Mouse (Mus musculus) lung, postnatal 14 days (tissue): ENCODE data around the gene Clba1.

Source experiments
- DNase-seq: peaks from one replicate; pipeline ENCODE4 v3.0.0; 2021

The Clba1 gene

GRCm38 (mm10) chr12:112853050-112853729 is 44.5 kb downstream of the Clba1 start:
- no peak for DNase-seq

DNA sequence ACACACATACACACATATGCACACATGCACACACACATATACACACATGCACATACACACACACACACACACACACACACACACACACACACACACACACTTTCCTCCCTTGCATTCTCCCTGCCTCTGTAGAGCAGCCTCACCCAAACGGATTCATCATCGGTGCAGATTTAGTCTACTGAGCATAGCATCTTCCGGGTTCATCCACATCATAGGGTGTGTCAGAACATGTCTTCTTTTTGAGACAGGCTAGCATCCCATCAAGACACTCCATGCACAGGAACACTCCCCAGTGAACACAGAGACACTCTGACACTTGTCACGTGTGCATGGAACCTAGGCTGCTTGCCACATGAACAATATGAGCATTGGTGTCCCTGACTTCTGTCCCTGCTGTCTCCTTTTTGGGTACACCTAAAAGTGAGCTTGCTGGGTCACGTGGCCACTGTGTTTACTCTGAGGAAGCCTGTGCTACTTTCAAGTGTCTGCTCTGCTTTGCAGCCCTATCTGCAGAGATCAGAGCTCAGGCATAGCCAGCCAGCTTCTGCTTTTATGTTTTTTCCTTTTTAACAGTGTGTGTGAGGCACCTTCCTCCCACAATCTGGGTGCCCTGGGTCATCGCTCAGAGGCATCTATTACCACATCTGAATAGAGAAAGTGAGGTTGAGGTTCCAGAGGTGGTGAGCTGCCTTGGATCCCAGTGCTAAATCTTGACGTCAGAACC is 46.0 kb downstream of the Clba1 start:
- DNase-seq: no peak

GRCm38 (mm10) chr12:112856338-112856737 is 47.6 kb downstream of the Clba1 start:
- DNase-seq: no peak

- no peak for DNase-seq
These were observed 48.5 kb downstream of the Clba1 start for GRCm38 (mm10) chr12:112857021-112857925.

DNA sequence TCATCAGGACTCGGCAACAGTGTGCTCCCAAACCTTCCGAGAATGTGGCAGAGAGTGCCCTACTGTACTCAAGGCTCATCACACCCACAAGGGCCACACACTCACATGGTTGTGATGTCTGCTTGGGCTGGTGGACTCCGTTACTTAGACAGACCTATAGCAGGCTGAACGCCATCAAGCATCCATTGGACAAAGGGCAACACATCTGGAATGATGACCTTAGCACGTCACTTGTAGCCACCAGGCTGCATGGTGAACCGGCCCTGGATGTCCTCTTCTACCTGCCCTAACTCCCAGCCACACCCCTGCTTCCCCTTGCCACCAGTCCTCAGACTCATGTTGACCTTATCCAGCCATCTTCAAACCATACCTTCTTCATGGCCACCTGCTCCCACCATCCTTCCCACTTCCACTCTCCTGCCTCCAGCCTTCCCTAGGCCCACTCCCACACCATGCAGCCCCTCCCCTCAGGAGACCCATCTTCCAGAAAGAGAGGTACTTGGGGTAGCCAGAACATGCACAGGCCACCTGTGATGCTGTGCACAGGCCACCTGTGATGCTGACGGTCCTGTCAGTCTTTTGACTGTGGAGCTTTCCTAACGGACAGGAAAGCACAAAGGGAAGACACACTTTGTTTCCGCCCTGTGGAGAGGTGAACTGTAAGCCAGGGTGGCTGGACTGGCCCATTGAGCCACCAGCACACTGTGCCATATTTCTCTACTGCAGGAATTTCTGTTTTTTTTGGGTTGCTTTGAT is 50.0 kb downstream of the Clba1 start:
- no peak for DNase-seq

GRCm38 (mm10) chr12:112859930-112860329 is 51.2 kb downstream of the Clba1 start:
- DNase-seq: no peak

DNA sequence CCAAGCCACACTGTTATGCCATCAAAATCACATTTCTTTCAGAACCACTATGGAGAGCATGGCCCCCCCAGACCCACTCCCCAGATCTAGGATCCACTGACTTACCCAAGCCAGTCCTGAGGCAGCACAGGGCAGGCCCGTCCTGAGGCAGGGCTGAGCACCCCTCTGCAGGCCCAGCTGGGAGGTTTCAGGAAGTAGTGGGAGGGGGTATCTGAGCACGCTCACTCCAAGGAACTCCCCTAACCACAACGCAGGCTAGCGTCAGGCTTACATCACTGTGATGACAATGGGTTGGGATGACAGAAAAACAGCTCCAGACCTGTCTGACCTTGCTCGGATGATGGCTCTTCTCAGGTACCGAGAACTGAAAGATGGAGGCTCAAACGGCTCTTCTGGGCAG is 52.0 kb downstream of the Clba1 start:
- no peak for DNase-seq

DNA sequence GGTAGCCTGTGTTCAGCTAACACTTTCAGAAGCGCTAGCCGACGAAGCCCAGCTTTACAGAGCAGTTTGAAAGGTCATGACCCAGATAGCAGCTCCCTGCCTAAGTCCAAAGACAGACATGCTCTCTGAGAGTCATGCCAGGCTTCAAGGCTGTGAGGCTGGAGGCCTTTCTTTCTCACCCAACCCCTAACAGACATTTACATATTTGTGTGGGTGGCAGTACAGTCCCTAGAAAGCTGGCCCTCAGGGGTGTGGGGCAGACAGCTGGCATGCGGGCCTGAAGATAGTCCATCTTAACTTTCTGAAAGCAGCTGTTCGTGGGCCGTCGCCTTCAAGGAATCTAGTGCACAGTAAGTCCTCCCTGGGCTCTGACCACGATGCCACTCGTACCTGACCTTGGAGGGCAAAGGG is 53.2 kb downstream of the Clba1 start:
- no peak for DNase-seq

DNA sequence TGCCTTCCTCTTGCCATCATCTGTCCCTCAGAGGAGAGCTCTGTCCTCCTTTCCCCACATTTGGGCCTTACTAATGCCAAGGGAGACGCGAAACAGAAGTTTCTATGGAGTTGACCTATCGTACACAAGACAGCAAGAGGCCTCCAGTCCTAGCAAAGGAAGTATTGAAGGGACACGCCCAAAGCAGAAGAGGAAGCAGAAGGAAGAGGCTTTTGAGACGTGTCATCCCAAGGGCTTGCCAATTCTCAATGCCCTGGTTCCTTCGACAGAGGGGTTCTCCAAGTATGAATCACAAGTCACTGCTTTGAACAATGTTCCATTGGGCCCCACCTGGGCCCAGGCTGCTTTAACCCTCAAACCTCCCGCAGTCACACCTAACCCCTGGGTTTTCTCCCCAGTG is 56.1 kb downstream of the Clba1 start:
- DNase-seq: no peak
